Mouse (Mus musculus): Measurements from ENCODE around the gene Gm17949. TPM values are rescaled to one million over a fixed set of nuclear protein-coding genes. Genes with fewer than 3 reads are reported as not detected.

Gm17949 gene
- total and polyA plus RNA-seq, 3 experiments, result 0.18 TPM; not detected in 2

DNA sequence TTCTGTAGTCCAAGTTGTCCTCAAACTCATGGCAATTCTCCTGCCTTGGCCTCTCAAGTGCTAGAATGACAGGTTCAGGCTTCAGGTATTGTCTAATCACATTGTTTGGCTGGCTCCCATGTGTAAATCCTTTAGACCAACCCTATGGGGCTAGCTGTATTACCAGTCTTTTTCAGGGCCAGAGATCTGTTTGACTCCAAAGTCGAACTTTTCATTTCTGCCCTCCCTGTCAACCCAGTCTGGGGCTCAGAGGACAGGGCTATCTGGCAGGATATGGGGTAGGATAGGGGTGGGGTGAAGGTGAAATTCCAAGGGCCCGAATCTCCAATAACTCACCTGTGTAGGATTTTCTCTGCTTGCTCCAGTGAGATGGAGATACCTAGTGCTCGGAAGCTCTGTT lies 45.0 kb downstream of the Gm17949 start:
- Histone ChIP-seq H3K4me3 (no peak overlapping the region), H3K36me3 (ENCODE audit: control insufficient read depth, insufficient read depth, low read length) (no peaks in the 10 kb centered on the region), H3K4me1 (ENCODE audit: control insufficient read depth, insufficient read depth, low read length) (0 out of 2 replicates have a peak, but pooled peaks cover 3% of the 10 kb centered on the region), H3K79me2 (replicated peaks; ENCODE audit: control insufficient read depth, insufficient read depth, low read length) (no peaks in the 10 kb centered on the region), H3K9ac (ENCODE audit: low read depth, low read length) (no peak overlapping the region), H3K27ac (no peak overlapping the region), H3K27me3 (ENCODE audit: control insufficient read depth, insufficient read depth, low read length) (no peaks in the 10 kb centered on the region)
- no peak for TF ChIP-seq CTCF (IDR thresholded peaks at IDR 0.05)
- no peak for TF ChIP-seq EP300 (IDR thresholded peaks at IDR 0.05; ENCODE audit: insufficient read depth, low read depth, low read length)
- no peak for TF ChIP-seq POLR2A (IDR thresholded peaks at IDR 0.05; ENCODE audit: insufficient read depth, low read depth, low read length)
- intact Hi-C loops (cut with DNase I), result loop anchor here (2.0 to 5.0 kb wide), 2 partner anchors 23 to 224 kb away; partner anchors contain the start of gene Rfx2
- 71% methylated on average over 3 of the region's 3 CpGs for WGBS
- no peak for DNase-seq

DNA sequence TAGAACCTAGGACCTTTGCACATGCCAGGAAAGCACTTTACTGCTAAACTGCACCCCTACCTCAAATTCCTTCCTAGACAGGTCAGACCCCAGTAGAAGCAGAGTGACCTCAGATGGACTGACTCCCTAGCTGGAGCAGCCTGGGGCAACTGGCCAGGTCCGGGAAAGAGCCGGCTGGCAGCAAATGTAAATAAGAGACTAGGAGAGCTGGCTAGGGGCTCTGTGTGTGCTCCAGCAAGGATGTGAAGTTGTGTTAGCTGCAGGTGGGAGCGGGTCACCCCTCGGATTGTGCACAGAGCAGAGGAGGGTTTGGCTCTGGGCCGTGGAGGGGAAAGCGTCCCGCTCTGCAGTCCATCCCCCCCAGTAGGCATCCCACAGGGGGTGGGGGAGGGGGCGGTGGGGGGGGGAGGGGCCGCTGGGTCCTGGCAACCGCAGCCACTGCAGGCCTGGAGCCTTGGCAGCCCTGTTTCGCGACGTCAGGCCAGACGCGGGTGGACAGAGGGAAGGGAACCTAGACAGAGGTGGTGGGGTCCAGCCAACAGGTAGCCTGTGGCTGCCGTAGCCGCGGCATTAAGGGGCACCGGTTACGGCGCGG lies 47.7 kb downstream of the Gm17949 start, which contains the start of gene Crb3:
Gene Crb3 (plus strand): TSS at position 215 of the 595 bp plus-strand sequence.
- Histone ChIP-seq H3K9ac (ENCODE audit: low read depth, low read length) (peak within 1 kb of the TSS; percentile 76), H3K27me3 (ENCODE audit: control insufficient read depth, insufficient read depth, low read length) (no peaks in the 10 kb centered on the region), H3K27ac (peak within 1 kb of the TSS; percentile 93), H3K4me1 (ENCODE audit: control insufficient read depth, insufficient read depth, low read length) (0 out of 2 replicates have a peak, but pooled peaks cover 3% of the 10 kb centered on the region), H3K36me3 (ENCODE audit: control insufficient read depth, insufficient read depth, low read length) (no peaks in the 10 kb centered on the region), H3K79me2 (replicated peaks; ENCODE audit: control insufficient read depth, insufficient read depth, low read length) (no peaks in the 10 kb centered on the region), H3K4me3 (peak within 1 kb of the TSS; percentile 74)
- intact Hi-C loops (cut with DNase I), result loop anchor here (5.0 kb wide), 1 partner anchor 227 kb away; the partner anchor contains the start of gene Rfx2
- TF ChIP-seq POLR2A (IDR thresholded peaks at IDR 0.05; ENCODE audit: insufficient read depth, low read depth, low read length) (no peak), CTCF (IDR thresholded peaks at IDR 0.05) (no peak), EP300 (IDR thresholded peaks at IDR 0.05; ENCODE audit: insufficient read depth, low read depth, low read length) (no peak)
- 8% methylated on average over 20 of the region's 22 CpGs for WGBS
- peak; percentile 52 to 66 for DNase-seq

DNA sequence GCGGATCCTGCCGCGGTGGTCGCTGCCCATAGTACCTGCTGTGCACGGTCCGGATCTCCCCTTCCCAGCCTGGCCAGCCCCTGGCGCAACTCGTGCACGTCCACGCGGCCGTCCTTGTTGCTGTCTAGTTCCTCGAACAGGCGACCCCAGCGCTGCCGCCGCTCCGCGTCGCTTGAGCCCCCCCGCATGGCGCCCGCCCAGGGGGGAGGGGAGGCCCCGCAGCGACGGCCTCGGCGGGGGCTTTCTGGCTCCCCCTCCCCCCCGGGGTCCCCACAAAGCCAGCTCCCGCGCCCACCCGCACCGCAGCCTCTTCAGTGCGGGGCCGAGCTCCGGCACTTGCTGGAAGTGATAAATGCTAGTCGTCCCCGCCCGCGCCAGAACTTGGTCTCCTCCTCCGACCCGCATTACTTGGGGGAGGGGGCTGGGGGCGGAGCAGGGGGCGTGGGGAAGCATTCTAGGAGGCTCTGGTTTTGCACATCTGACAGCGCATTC lies 48.3 kb downstream of the Gm17949 start, which contains the start of gene Slc25a23:
Gene Slc25a23 (minus strand): TSS at position 378 of the 492 bp plus-strand sequence.
- 0 out of 2 replicates have a peak, but pooled peaks cover 3% of the 10 kb centered on the region for H3K4me1 ChIP-seq (ENCODE audit: control insufficient read depth, insufficient read depth, low read length)
- intact Hi-C loops (cut with DNase I), result loop anchor here (5.0 kb wide), 1 partner anchor 227 kb away; the partner anchor contains the start of gene Rfx2
- peak; percentile 77 to 78 for DNase-seq
- WGBS, result 0% methylated on average over 43 of the region's 45 CpGs
- H3K27me3 ChIP-seq (ENCODE audit: control insufficient read depth, insufficient read depth, low read length), result no peaks in the 10 kb centered on the region
- H3K27ac ChIP-seq, result peak within 1 kb of the TSS; percentile 93
- peak within 1 kb of the TSS; percentile 76 for H3K9ac ChIP-seq (ENCODE audit: low read depth, low read length)
- H3K36me3 ChIP-seq (ENCODE audit: control insufficient read depth, insufficient read depth, low read length), result no peaks in the 10 kb centered on the region
- TF ChIP-seq CTCF (IDR thresholded peaks at IDR 0.05), result no peak
- H3K79me2 ChIP-seq (replicated peaks; ENCODE audit: control insufficient read depth, insufficient read depth, low read length), result no peaks in the 10 kb centered on the region
- peak within 1 kb of the TSS; percentile 74 for H3K4me3 ChIP-seq

DNA sequence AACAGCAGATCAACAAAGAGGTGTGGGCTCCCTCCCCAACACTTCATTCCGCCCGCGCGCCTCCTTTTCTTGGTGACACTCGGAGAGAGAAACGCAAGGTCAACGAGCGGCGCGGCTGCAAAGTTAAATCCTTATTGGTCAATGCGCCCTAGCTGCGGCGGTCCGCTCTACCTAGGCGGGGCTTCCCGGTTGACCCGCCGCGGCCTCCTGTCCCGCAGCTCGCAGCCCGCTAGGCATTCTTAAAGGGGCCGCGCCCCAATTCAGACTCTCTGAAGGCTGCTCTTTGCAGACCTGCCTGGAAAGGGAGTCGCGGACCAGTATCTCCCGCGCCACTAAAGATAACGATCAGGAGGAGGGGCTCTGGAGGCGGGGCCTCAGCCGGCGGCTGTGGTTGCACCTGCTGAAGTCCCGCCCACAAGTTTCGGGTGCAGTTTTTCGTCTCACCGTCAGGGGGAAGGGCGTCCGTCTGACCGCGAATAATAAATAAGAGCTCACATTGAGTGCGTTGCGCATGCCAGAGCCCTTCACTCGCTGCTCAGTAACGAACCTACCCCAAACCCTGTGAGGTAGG lies 49.0 kb downstream of the Gm17949 start:
- intact Hi-C loops (cut with DNase I), result no loop called here
- H3K27ac ChIP-seq, result peak overlapping the region; percentile 93
- H3K27me3 ChIP-seq (ENCODE audit: control insufficient read depth, insufficient read depth, low read length), result no peaks in the 10 kb centered on the region
- H3K9ac ChIP-seq (ENCODE audit: low read depth, low read length), result peak overlapping the region; percentile 76
- no peaks in the 10 kb centered on the region for H3K36me3 ChIP-seq (ENCODE audit: control insufficient read depth, insufficient read depth, low read length)
- 0 out of 2 replicates have a peak, but pooled peaks cover 3% of the 10 kb centered on the region for H3K4me1 ChIP-seq (ENCODE audit: control insufficient read depth, insufficient read depth, low read length)
- TF ChIP-seq POLR2A (IDR thresholded peaks at IDR 0.05; ENCODE audit: insufficient read depth, low read depth, low read length) (0 out of 2 replicates have a peak, but pooled peaks have one; percentile 17), CTCF (IDR thresholded peaks at IDR 0.05) (peak; percentile 87), EP300 (IDR thresholded peaks at IDR 0.05; ENCODE audit: insufficient read depth, low read depth, low read length) (0 out of 2 replicates have a peak, but pooled peaks have one; percentile 20)
- H3K79me2 ChIP-seq (replicated peaks; ENCODE audit: control insufficient read depth, insufficient read depth, low read length), result no peaks in the 10 kb centered on the region
- WGBS, result under 1% methylated on average over 44 of the region's 44 CpGs
- DNase-seq, result peak; percentile 97
- H3K4me3 ChIP-seq, result peak overlapping the region; percentile 74

DNA sequence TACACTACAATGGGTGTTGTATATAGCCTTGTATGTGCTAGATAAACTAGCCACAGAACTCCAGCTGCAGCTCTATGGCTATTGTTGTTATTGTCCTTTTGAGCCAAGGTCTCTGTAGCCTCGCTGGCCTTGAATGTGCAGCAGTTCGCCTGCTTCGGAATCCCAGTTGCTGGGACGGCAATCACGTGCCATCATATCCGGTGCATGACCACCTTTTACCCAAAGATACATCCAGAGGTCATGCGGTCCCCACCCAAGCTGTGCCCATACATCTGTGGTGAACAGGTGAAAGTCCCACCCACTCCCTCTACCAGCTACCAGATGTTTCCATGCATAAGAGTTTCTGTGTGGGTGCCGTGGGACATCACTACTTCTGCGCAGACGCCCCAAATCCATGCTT lies 49.8 kb downstream of the Gm17949 start:
- Histone ChIP-seq H3K9ac (ENCODE audit: low read depth, low read length) (no peak overlapping the region), H3K36me3 (ENCODE audit: control insufficient read depth, insufficient read depth, low read length) (no peaks in the 10 kb centered on the region), H3K27ac (no peak overlapping the region; the same call in 1 of the 2 replicates), H3K79me2 (replicated peaks; ENCODE audit: control insufficient read depth, insufficient read depth, low read length) (no peaks in the 10 kb centered on the region), H3K27me3 (ENCODE audit: control insufficient read depth, insufficient read depth, low read length) (no peaks in the 10 kb centered on the region), H3K4me3 (no peak overlapping the region), H3K4me1 (ENCODE audit: control insufficient read depth, insufficient read depth, low read length) (0 out of 2 replicates have a peak, but pooled peaks cover 3% of the 10 kb centered on the region)
- WGBS, result 38% methylated on average over 10 of the region's 10 CpGs
- intact Hi-C loops (cut with DNase I), result no loop called here
- TF ChIP-seq CTCF (IDR thresholded peaks at IDR 0.05) (no peak), EP300 (IDR thresholded peaks at IDR 0.05; ENCODE audit: insufficient read depth, low read depth, low read length) (no peak), POLR2A (IDR thresholded peaks at IDR 0.05; ENCODE audit: insufficient read depth, low read depth, low read length) (no peak)
- no peak for DNase-seq

Measured in heart, adult 2 months (tissue).